Mouse (Mus musculus): ENCODE measurements at regions not wholly inside any gene's neighbourhood (a gene's known extent, or its start where the extent isn't known, plus 50 kb on each side); places are given as distances from the start of the nearest gene placed in this dataset.
"Not testable (repeated sequence)": the region's sequence is repeated elsewhere in the genome, so short reads cannot be mapped to it uniquely, and the experiment has no call there.

- H3K4me1 ChIP-seq, result no peaks in the 10 kb centered on the region
- no peak overlapping the region for H3K27ac ChIP-seq
- no peaks in the 10 kb centered on the region for H3K9me3 ChIP-seq
- H3K9ac ChIP-seq, result no peak overlapping the region
- no peak for ATAC-seq (ENCODE audit: low FRiP score, low read depth)
- H3K36me3 ChIP-seq, result no peaks in the 10 kb centered on the region
- no peak overlapping the region for H3K4me2 ChIP-seq (replicated peaks)
- 90% methylated on average over 4 of the region's 4 CpGs for WGBS
- H3K4me3 ChIP-seq, result no peak overlapping the region
- no peaks in the 10 kb centered on the region for H3K27me3 ChIP-seq (replicated peaks)
Observed at GRCm38 (mm10) chr8:57092403-57092802, 228.4 kb upstream of the Hand2 start.

- no peaks in the 10 kb centered on the region for H3K36me3 ChIP-seq
- no peak overlapping the region for H3K4me2 ChIP-seq (replicated peaks)
- H3K9me3 ChIP-seq, result no peaks in the 10 kb centered on the region
- no peak for ATAC-seq (ENCODE audit: low FRiP score, low read depth)
- H3K27ac ChIP-seq, result no peak overlapping the region
- no peaks in the 10 kb centered on the region for H3K4me1 ChIP-seq
- H3K9ac ChIP-seq, result no peak overlapping the region
- no peaks in the 10 kb centered on the region for H3K27me3 ChIP-seq (replicated peaks)
- no peak overlapping the region for H3K4me3 ChIP-seq
- WGBS, result 17% methylated on average over 2 of the region's 2 CpGs
Observed at GRCm38 (mm10) chr8:57095169-57095568, 225.6 kb upstream of the Hand2 start.

GRCm38 (mm10) chr8:57110765-57111402, 209.9 kb upstream of the Hand2 start:
- not testable (repeated sequence) for H3K4me1 ChIP-seq; H3K9ac ChIP-seq; H3K4me3 ChIP-seq; H3K36me3 ChIP-seq; H3K27ac ChIP-seq; H3K27me3 ChIP-seq (replicated peaks); H3K9me3 ChIP-seq; H3K4me2 ChIP-seq (replicated peaks); ATAC-seq (ENCODE audit: low FRiP score, low read depth)
- WGBS, result 93% methylated on average over 4 of the region's 6 CpGs

GRCm38 (mm10) chr8:57111403-57111771, 209.4 kb upstream of the Hand2 start:
- no peak for ATAC-seq (ENCODE audit: low FRiP score, low read depth)
- Histone ChIP-seq H3K36me3 (no peaks in the 10 kb centered on the region), H3K4me3 (no peak overlapping the region), H3K27me3 (replicated peaks) (no peaks in the 10 kb centered on the region), H3K9me3 (no peaks in the 10 kb centered on the region), H3K4me2 (replicated peaks) (no peak overlapping the region), H3K27ac (no peak overlapping the region), H3K4me1 (no peaks in the 10 kb centered on the region), H3K9ac (no peak overlapping the region)
- WGBS, result 68% methylated on average over 2 of the region's 2 CpGs

GRCm38 (mm10) chr8:57113915-57114314, 206.9 kb upstream of the Hand2 start:
- Histone ChIP-seq H3K9me3 (no peaks in the 10 kb centered on the region), H3K36me3 (no peaks in the 10 kb centered on the region), H3K4me1 (no peaks in the 10 kb centered on the region), H3K27ac (no peak overlapping the region), H3K27me3 (replicated peaks) (no peaks in the 10 kb centered on the region), H3K4me3 (no peak overlapping the region), H3K9ac (no peak overlapping the region), H3K4me2 (replicated peaks) (no peak overlapping the region)
- 63% methylated on average over 2 of the region's 2 CpGs for WGBS
- ATAC-seq (ENCODE audit: low FRiP score, low read depth), result no peak

- Histone ChIP-seq H3K4me3 (no peak overlapping the region), H3K4me1 (no peaks in the 10 kb centered on the region), H3K36me3 (no peaks in the 10 kb centered on the region), H3K9me3 (no peaks in the 10 kb centered on the region), H3K27ac (no peak overlapping the region), H3K4me2 (replicated peaks) (no peak overlapping the region), H3K27me3 (replicated peaks) (no peaks in the 10 kb centered on the region), H3K9ac (no peak overlapping the region)
- ATAC-seq (ENCODE audit: low FRiP score, low read depth), result no peak
- WGBS, result 92% methylated on average over 2 of the region's 2 CpGs
Observed at GRCm38 (mm10) chr8:57115303-57115702, 205.5 kb upstream of the Hand2 start.

- Histone ChIP-seq H3K9ac (no peak overlapping the region), H3K27ac (no peak overlapping the region), H3K4me2 (replicated peaks) (no peak overlapping the region), H3K36me3 (no peaks in the 10 kb centered on the region), H3K9me3 (no peaks in the 10 kb centered on the region), H3K4me3 (no peak overlapping the region), H3K4me1 (no peaks in the 10 kb centered on the region), H3K27me3 (replicated peaks) (no peaks in the 10 kb centered on the region)
- WGBS, result 25% methylated on average over 2 of the region's 2 CpGs
- no peak for ATAC-seq (ENCODE audit: low FRiP score, low read depth)
Observed at GRCm38 (mm10) chr8:57134041-57134440, 186.7 kb upstream of the Hand2 start.

GRCm38 (mm10) chr8:57134726-57135125, 186.1 kb upstream of the Hand2 start:
- Histone ChIP-seq H3K27me3 (replicated peaks) (no peaks in the 10 kb centered on the region), H3K9me3 (no peaks in the 10 kb centered on the region), H3K4me2 (replicated peaks) (no peak overlapping the region), H3K27ac (no peak overlapping the region), H3K9ac (no peak overlapping the region), H3K36me3 (no peaks in the 10 kb centered on the region), H3K4me3 (no peak overlapping the region), H3K4me1 (no peaks in the 10 kb centered on the region)
- no peak for ATAC-seq (ENCODE audit: low FRiP score, low read depth)
- WGBS, result 73% methylated on average over 5 of the region's 5 CpGs

GRCm38 (mm10) chr8:57148036-57148435, 172.7 kb upstream of the Hand2 start:
- H3K4me3 ChIP-seq, result no peak overlapping the region
- no peak for ATAC-seq (ENCODE audit: low FRiP score, low read depth)
- H3K9me3 ChIP-seq, result no peaks in the 10 kb centered on the region
- H3K27ac ChIP-seq, result no peak overlapping the region
- H3K4me2 ChIP-seq (replicated peaks), result no peak overlapping the region
- 84% methylated on average over 5 of the region's 5 CpGs for WGBS
- no peaks in the 10 kb centered on the region for H3K27me3 ChIP-seq (replicated peaks)
- no peaks in the 10 kb centered on the region for H3K36me3 ChIP-seq
- no peak overlapping the region for H3K9ac ChIP-seq
- H3K4me1 ChIP-seq, result no peaks in the 10 kb centered on the region

- no peak overlapping the region for H3K27ac ChIP-seq
- H3K4me2 ChIP-seq (replicated peaks), result no peak overlapping the region
- 94% methylated on average over 2 of the region's 2 CpGs for WGBS
- H3K9me3 ChIP-seq, result no peaks in the 10 kb centered on the region
- no peak overlapping the region for H3K9ac ChIP-seq
- no peak for ATAC-seq (ENCODE audit: low FRiP score, low read depth)
- H3K27me3 ChIP-seq (replicated peaks), result no peaks in the 10 kb centered on the region
- no peaks in the 10 kb centered on the region for H3K4me1 ChIP-seq
- H3K36me3 ChIP-seq, result no peaks in the 10 kb centered on the region
- no peak overlapping the region for H3K4me3 ChIP-seq
Observed at GRCm38 (mm10) chr8:57191153-57191552, 129.6 kb upstream of the Hand2 start.

- no peak for ATAC-seq (ENCODE audit: low FRiP score, low read depth)
- Histone ChIP-seq H3K36me3 (no peaks in the 10 kb centered on the region), H3K4me1 (no peaks in the 10 kb centered on the region), H3K4me3 (no peak overlapping the region), H3K27ac (no peak overlapping the region), H3K9me3 (no peaks in the 10 kb centered on the region), H3K9ac (no peak overlapping the region), H3K27me3 (replicated peaks) (no peaks in the 10 kb centered on the region), H3K4me2 (replicated peaks) (no peak overlapping the region)
- 93% methylated on average over 8 of the region's 8 CpGs for WGBS
Observed at GRCm38 (mm10) chr8:57200280-57200679, 120.5 kb upstream of the Hand2 start.

GRCm38 (mm10) chr8:57209584-57209983, 111.2 kb upstream of the Hand2 start:
- Histone ChIP-seq H3K27me3 (replicated peaks) (no peaks in the 10 kb centered on the region), H3K27ac (no peak overlapping the region), H3K9me3 (no peaks in the 10 kb centered on the region), H3K9ac (no peak overlapping the region), H3K4me2 (replicated peaks) (no peak overlapping the region), H3K4me3 (no peak overlapping the region), H3K4me1 (no peaks in the 10 kb centered on the region), H3K36me3 (no peaks in the 10 kb centered on the region)
- WGBS, result 82% methylated on average over 6 of the region's 6 CpGs
- ATAC-seq (ENCODE audit: low FRiP score, low read depth), result no peak

- 74% methylated on average over 5 of the region's 5 CpGs for WGBS
- ATAC-seq (ENCODE audit: low FRiP score, low read depth), result no peak
- Histone ChIP-seq H3K27me3 (replicated peaks) (no peaks in the 10 kb centered on the region), H3K4me2 (replicated peaks) (no peak overlapping the region), H3K27ac (no peak overlapping the region), H3K36me3 (no peaks in the 10 kb centered on the region), H3K4me1 (no peaks in the 10 kb centered on the region), H3K9me3 (no peaks in the 10 kb centered on the region), H3K9ac (no peak overlapping the region), H3K4me3 (no peak overlapping the region)
Observed at GRCm38 (mm10) chr8:57213066-57213465, 107.7 kb upstream of the Hand2 start.
